Mouse (Mus musculus) C2C12 (cell line): ENCODE measurements around the gene Aff1. TPM values are rescaled to one million over a fixed set of nuclear protein-coding genes. Genes with fewer than 3 reads are reported as not detected.

Experiments used
- H3K27me3 ChIP-seq: one replicate; pipeline ENCODE4 v1.6.1; 2011; ENCODE audit not compliant: control insufficient read depth, insufficient read depth, insufficient read length
- H3K36me3 ChIP-seq: one replicate; pipeline ENCODE4 v1.6.1; 2011; ENCODE audit not compliant: control insufficient read depth, insufficient read depth
- H3K4me3 ChIP-seq: one replicate; pipeline ENCODE4 v1.5.1; 2011; ENCODE audit warnings: mild to moderate bottlenecking, control low read depth; ENCODE audit not compliant: poor library complexity, insufficient read depth, severe bottlenecking
- H3K79me2 ChIP-seq: one replicate; pipeline ENCODE4 v1.6.1; 2011; ENCODE audit not compliant: control insufficient read depth, insufficient read depth
- H3K79me3 ChIP-seq: one replicate; pipeline ENCODE4 v1.6.1; 2011; ENCODE audit warnings: low read depth, control low read depth
- H3ac ChIP-seq: one replicate; pipeline ENCODE3; 2011; ENCODE audit warnings: low read depth; ENCODE audit not compliant: control insufficient read depth, insufficient read length
- CEBPB ChIP-seq: IDR thresholded peaks from one replicate; pipeline ENCODE4 v1.6.1; 2011; ENCODE audit warnings: low read depth, mild to moderate bottlenecking, control low read depth, moderate library complexity
- CTCF ChIP-seq: IDR thresholded peaks from one replicate; pipeline ENCODE4 v1.5.1; 2011; ENCODE audit not compliant: control insufficient read depth, insufficient read depth, insufficient read length
- FOSL1 ChIP-seq: IDR thresholded peaks from one replicate; pipeline ENCODE4 v1.8.0; 2011; ENCODE audit warnings: mild to moderate bottlenecking, low read length; ENCODE audit not compliant: poor library complexity, insufficient read depth, severe bottlenecking
- MAX ChIP-seq: IDR thresholded peaks from one replicate; pipeline ENCODE4 v1.6.1; 2011; ENCODE audit warnings: mild to moderate bottlenecking, control low read depth
- MYOD1 ChIP-seq: IDR thresholded peaks from one replicate; pipeline ENCODE4 v1.6.1; 2011; ENCODE audit warnings: low read depth; ENCODE audit not compliant: control insufficient read depth, insufficient read length
- MYOG ChIP-seq: IDR thresholded peaks from one replicate; pipeline ENCODE4 v1.6.1; 2011; ENCODE audit not compliant: control insufficient read depth, insufficient read length; ENCODE audit errors: extremely low read depth
- USF1 ChIP-seq: IDR thresholded peaks from one replicate; pipeline ENCODE4 v1.6.1; 2011; ENCODE audit warnings: low read depth, mild to moderate bottlenecking, control low read depth, moderate library complexity
- polyA plus RNA-seq: library from polyadenylated mRNA; unstranded; fragments of >200 nt; fragmentation: generic; extraction: Trizol; gene quantifications from one replicate; pipeline ENCODE4 v1.2.1, GENCODE M21; 2012; ENCODE audit warnings: missing spikeins

The Aff1 gene
- polyA plus RNA-seq, 1 experiment: 10.0 TPM

DNA sequence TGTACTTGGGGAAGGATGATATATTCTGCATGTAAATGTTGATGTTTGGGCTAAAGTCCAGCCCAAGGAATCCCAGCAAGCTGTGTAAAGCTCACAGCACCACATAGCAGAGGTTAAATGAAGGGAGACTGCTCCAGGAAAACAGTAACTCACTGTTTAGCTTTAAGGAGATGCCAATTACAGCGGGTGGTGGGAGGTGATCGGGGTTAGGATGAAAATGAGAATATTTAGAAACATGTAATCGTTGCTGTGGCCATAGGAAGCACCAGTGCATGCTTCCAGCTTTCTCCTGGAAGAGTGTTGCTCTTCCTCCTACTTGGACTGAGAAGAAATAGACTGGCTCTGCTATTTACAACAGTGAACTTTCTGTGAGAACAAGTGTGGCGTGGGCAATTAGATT, 80.1 kb downstream of the Aff1 start:
- TF ChIP-seq USF1: no peak
- no peak for TF ChIP-seq FOSL1
- no peak for TF ChIP-seq MYOG
- TF ChIP-seq MYOD1: no peak
- TF ChIP-seq CEBPB: no peak
- TF ChIP-seq MAX: no peak
- TF ChIP-seq CTCF: no peak
- Histone ChIP-seq H3K79me2 (peaks cover 87% of the 10 kb centered on the region), H3K27me3 (no peaks in the 10 kb centered on the region), H3K36me3 (no peaks in the 10 kb centered on the region), H3K79me3 (peaks cover 66% of the 10 kb centered on the region), H3K4me3 (no peak overlapping the region), H3ac (no peak overlapping the region)

- Histone ChIP-seq H3K27me3 (no peaks in the 10 kb centered on the region), H3K36me3 (no peaks in the 10 kb centered on the region), H3K4me3 (no peak overlapping the region), H3K79me3 (peaks cover 64% of the 10 kb centered on the region), H3ac (peak overlapping the region; percentile 24), H3K79me2 (peaks cover 87% of the 10 kb centered on the region)
- TF ChIP-seq MAX (no peak), FOSL1 (no peak), CEBPB (no peak), CTCF (no peak), MYOD1 (no peak), MYOG (no peak), USF1 (no peak)
Measured at GRCm38 (mm10) chr5:103773100-103773552, 81.0 kb downstream of the Aff1 start.

DNA sequence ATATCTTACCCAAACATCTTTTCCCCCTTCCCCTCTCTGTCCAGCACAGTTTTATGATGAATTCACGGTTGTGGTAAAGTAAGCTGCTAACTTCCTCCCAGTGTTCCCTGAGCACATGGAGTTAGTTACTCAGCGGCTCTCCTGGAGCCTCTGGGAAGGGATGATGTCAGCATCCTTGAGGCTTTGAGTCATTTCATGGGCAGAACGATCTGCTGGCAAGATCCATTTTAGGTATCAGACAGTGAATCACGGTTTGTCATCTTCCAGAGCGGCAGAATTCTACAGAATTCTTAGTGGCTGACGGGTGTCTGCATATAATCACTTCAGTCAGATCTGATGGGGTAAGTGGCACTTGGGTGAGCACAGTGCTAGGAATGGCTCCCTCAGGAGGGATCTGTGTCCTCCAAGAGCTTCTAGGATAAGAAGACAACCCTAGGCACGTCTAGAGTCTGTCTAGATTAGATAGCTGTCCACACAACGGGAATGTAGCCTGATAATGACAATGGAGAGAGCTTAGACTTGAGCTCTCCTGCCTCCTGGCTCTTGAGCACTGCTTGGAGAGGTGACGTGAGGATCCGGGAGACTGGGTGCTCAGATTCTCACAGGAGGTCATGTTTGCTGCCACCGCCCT, 82.6 kb downstream of the Aff1 start:
- no peaks in the 10 kb centered on the region for H3K36me3 ChIP-seq
- TF ChIP-seq FOSL1 (peak; percentile 84), CEBPB (no peak), CTCF (no peak), USF1 (no peak), MAX (peak; percentile 96), MYOD1 (peak; percentile 1)
- peak overlapping the region; percentile 69 for H3ac ChIP-seq
- H3K27me3 ChIP-seq: no peaks in the 10 kb centered on the region
- H3K79me2 ChIP-seq: peaks cover 86% of the 10 kb centered on the region
- H3K79me3 ChIP-seq: peaks cover 64% of the 10 kb centered on the region
- H3K4me3 ChIP-seq: no peak overlapping the region

DNA sequence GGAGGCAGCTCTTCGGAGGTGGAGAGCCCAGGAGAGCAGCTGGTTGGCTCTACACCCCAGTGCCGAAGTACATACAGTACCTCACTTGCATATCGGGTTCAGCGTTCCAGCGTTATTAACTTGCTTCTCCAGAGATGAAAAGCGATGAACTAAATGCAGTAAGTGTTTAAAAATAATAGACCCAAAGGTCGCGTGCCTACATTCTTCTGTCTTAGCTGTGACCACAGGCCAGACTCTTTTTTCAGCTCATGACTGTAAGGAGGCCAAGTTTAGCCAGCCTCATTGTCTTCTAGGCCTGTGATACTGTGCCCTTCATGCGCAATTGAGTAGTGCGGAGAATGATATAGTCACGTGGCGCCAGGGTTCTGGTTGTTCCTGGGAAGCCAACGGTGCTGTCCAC, 83.3 kb downstream of the Aff1 start:
- Histone ChIP-seq H3K36me3 (no peaks in the 10 kb centered on the region), H3K79me2 (peaks cover 86% of the 10 kb centered on the region), H3ac (peak overlapping the region; percentile 36), H3K79me3 (peaks cover 63% of the 10 kb centered on the region), H3K4me3 (no peak overlapping the region), H3K27me3 (no peaks in the 10 kb centered on the region)
- no peak for TF ChIP-seq MYOD1
- TF ChIP-seq USF1: peak; percentile 90

GRCm38 (mm10) chr5:103776842-103777241, 84.7 kb downstream of the Aff1 start:
- Histone ChIP-seq H3K36me3 (no peaks in the 10 kb centered on the region), H3K79me3 (peaks cover 66% of the 10 kb centered on the region), H3K27me3 (no peaks in the 10 kb centered on the region), H3K4me3 (no peak overlapping the region), H3ac (no peak overlapping the region), H3K79me2 (peaks cover 86% of the 10 kb centered on the region)
- TF ChIP-seq MYOD1 (no peak), MAX (no peak), CTCF (no peak), FOSL1 (no peak), MYOG (no peak), CEBPB (no peak)

DNA sequence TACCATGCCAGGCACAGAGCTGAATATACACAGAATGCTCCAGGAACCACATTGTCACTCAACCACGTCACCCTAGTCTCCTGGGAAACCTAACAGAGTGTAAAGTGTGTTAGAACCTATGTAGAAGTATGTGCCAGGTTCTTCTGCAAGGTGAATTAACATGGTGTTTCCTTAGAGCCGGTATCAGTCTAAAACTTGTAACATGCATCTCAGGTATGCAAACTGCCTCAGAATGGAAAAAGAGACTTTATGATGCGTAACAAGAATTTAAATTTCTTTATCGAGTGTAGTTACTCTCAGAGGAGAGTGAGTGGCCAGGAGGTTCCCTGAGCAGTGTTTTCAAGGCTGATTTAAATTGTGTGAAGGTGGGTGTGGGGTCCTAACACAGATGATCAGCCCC, 85.3 kb downstream of the Aff1 start:
- Histone ChIP-seq H3K27me3 (no peaks in the 10 kb centered on the region), H3K4me3 (no peak overlapping the region), H3K79me2 (peaks cover 86% of the 10 kb centered on the region), H3ac (no peak overlapping the region), H3K79me3 (peaks cover 63% of the 10 kb centered on the region), H3K36me3 (no peaks in the 10 kb centered on the region)
- TF ChIP-seq CTCF (no peak), USF1 (no peak), MYOG (no peak), FOSL1 (no peak), MAX (no peak), CEBPB (no peak), MYOD1 (no peak)
